Mouse (Mus musculus) testis, adult 2 months (tissue): ENCODE results near the gene Mgat1.

Source experiments
- CTCF ChIP-seq: fragments of 200-500 bp; IDR thresholded peaks from 2 replicates; pipeline ENCODE4 v1.5.1; 2012; ENCODE audit warnings: low read depth, mild to moderate bottlenecking, inconsistent platforms, low read length, moderate library complexity; ENCODE audit not compliant: control insufficient read depth, insufficient read depth, insufficient replicate concordance
- POLR2A ChIP-seq: fragments of 200-500 bp; IDR thresholded peaks from 2 replicates; pipeline ENCODE4 v1.6.1; 2012; ENCODE audit warnings: low read depth, mild to moderate bottlenecking, inconsistent platforms, low read length, moderate library complexity; ENCODE audit not compliant: control insufficient read depth

DNA sequence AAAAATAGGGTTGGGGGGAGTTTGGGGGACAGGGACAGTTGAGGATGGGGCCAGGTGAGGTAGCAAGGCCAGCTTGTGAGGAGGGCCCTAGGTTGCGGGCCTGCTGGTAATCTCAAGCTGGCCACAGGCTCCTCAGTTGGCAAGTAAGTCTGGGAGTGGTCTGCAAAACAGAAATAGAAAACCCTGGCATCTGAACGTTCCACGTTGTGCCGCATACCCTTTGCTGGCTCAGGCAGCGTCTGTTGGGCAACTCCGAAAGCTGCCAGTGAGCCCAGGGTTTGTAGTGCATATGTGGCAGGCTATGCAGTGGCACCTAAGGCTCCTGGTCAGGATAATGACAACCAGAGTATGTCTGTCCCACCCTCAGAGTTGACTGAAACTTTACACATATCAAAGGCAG lies 19.2 kb downstream of the Mgat1 start:
- TF ChIP-seq CTCF (no peak), POLR2A (no peak)
